Mouse (Mus musculus): ENCODE results near the gene Ppp4r4.

DNA sequence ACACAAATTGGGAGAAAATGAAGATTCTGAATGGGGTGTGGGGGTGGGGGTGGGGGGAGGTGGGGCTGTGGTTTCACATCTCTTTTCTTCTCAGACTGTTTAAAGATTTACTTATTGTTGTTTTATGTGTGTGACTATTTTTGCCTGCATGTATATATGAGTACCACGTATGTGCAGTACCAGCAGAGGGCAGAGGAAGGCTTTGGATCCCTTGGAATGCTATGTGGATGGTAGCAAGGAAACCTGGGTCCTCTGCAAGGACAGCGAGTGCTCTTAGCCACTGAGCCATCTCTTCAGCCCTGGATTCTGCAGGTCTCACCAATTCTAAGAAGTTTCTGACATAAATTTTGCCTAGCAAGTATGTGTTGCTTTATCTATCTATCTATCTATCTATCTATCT is 32.8 kb upstream of the Ppp4r4 start:
- no peak for TF ChIP-seq POLR2A (IDR thresholded peaks at IDR 0.05; ENCODE audit: low read depth, low read length)
- no peak for TF ChIP-seq CTCF (IDR thresholded peaks at IDR 0.05; ENCODE audit: borderline replicate concordance, insufficient read depth, low read length)
